Mouse (Mus musculus) megakaryocyte progenitor cell, adult 5-6 weeks (primary cell): ENCODE measurements around the gene Gm11596. TPM values are rescaled to one million over a fixed set of nuclear protein-coding genes. Genes with fewer than 3 reads are reported as not detected.
"Not testable (repeated sequence)": the region's sequence is repeated elsewhere in the genome, so short reads cannot be mapped to it uniquely, and the experiment has no call there.

Experiments
- ATAC-seq: replicated peaks from 2 replicates; pipeline ENCODE4 v1.8.0; 2016; ENCODE audit warnings: mild to moderate bottlenecking, moderate TSS enrichment, inconsistent platforms; ENCODE audit not compliant: poor library complexity
- total RNA-seq, 2 experiments: library from RNA; stranded (forward) in 1 of 2; stranded (reverse) in 1 of 2; fragments of 157-497, 149-512 nt in 1 of 2; fragments of 200-1000 nt in 1 of 2; gene quantifications; 2 replicates each; pipeline versions ENCODE4 v1.2.3 to v1.2.4; 2015 to 2017

Gm11596 gene
- total RNA-seq (2015) (not detected in 2 replicates), total RNA-seq (2017) (not detected in 2 replicates)

GRCm38 (mm10) chr11:99793367-99793766, at the start of gene Gm11596:
Gene Gm11596, minus strand, starts transcription at chr11:99793467.
- no peak for ATAC-seq

- ATAC-seq, result no peak
Observed at GRCm38 (mm10) chr11:99842185-99842584, 48.9 kb upstream of the Gm11596 start.

- ATAC-seq, result no peak
Observed at GRCm38 (mm10) chr11:99837966-99838365, 44.7 kb upstream of the Gm11596 start, which contains the start of gene 2300003K06Rik. Gene 2300003K06Rik, minus strand, starts transcription at chr11:99838066.

GRCm38 (mm10) chr11:99815566-99815965, 22.3 kb upstream of the Gm11596 start, which contains the start of gene Gm11564:
Gene Gm11564, minus strand, starts transcription at chr11:99815666.
- not testable (repeated sequence) for ATAC-seq

GRCm38 (mm10) chr11:99809792-99810191, 16.5 kb upstream of the Gm11596 start, which contains the start of gene Krtap4-13:
Gene Krtap4-13, minus strand, starts transcription at chr11:99809892.
- ATAC-seq, result not testable (repeated sequence)

- not testable (repeated sequence) for ATAC-seq
Observed at GRCm38 (mm10) chr11:99804346-99804745, 11.1 kb upstream of the Gm11596 start, which contains the start of gene Gm11554. Gene Gm11554, minus strand, starts transcription at chr11:99804446.

- ATAC-seq, result not testable (repeated sequence)
Observed at GRCm38 (mm10) chr11:99798832-99799231, 5.6 kb upstream of the Gm11596 start, which contains the start of gene Gm11569. Gene Gm11569, minus strand, starts transcription at chr11:99798932.

- ATAC-seq, result not testable (repeated sequence)
Observed at GRCm38 (mm10) chr11:99784900-99785299, 8.4 kb downstream of the Gm11596 start, which contains the start of gene Krtap4-9. Gene Krtap4-9, plus strand, starts transcription at chr11:99785200.

- ATAC-seq, result no peak
Observed at GRCm38 (mm10) chr11:99780604-99781003, 12.7 kb downstream of the Gm11596 start, which contains the start of gene Krtap4-8. Gene Krtap4-8, minus strand, starts transcription at chr11:99780704.

- no peak for ATAC-seq
Observed at GRCm38 (mm10) chr11:99778401-99778800, 14.9 kb downstream of the Gm11596 start.

GRCm38 (mm10) chr11:99772813-99773212, 20.5 kb downstream of the Gm11596 start, which contains the start of gene Gm11595:
Gene Gm11595, minus strand, starts transcription at chr11:99772913.
- ATAC-seq, result not testable (repeated sequence)

- ATAC-seq, result no peak
Observed at GRCm38 (mm10) chr11:99768410-99768809, 24.9 kb downstream of the Gm11596 start.

GRCm38 (mm10) chr11:99758877-99759276, 34.4 kb downstream of the Gm11596 start:
- ATAC-seq, result no peak

- no peak for ATAC-seq
Observed at GRCm38 (mm10) chr11:99743985-99744384, 49.3 kb downstream of the Gm11596 start.

Other genes starting within 250 kb of the Gm11596 start
Only the 30 nearest of the 43 such genes appear.
- not detected in 2 replicates for gene Gm11938, start 190.2 kb downstream of the Gm11596 start, total RNA-seq (2015)
- not detected in 2 replicates for gene Gm11938, start 190.2 kb downstream of the Gm11596 start, total RNA-seq (2017)
- gene Gm11937, start 183.3 kb downstream of the Gm11596 start, total RNA-seq (2015), result not detected in 2 replicates
- gene Gm11937, start 183.3 kb downstream of the Gm11596 start, total RNA-seq (2017), result not detected in 2 replicates
- not detected in 2 replicates for gene Krtap2-4, start 178.6 kb downstream of the Gm11596 start, total RNA-seq (2015)
- gene Krtap2-4, start 178.6 kb downstream of the Gm11596 start, total RNA-seq (2017), result not detected in 2 replicates
- gene Gm11562, start 173.0 kb downstream of the Gm11596 start, total RNA-seq (2015), result not detected in 2 replicates
- gene Gm11562, start 173.0 kb downstream of the Gm11596 start, total RNA-seq (2017), result not detected in 2 replicates
- gene Krtap4-1, start 165.2 kb downstream of the Gm11596 start, total RNA-seq (2015), result not detected in 2 replicates
- not detected in 2 replicates for gene Krtap4-1, start 165.2 kb downstream of the Gm11596 start, total RNA-seq (2017)
- not detected in 2 replicates for gene Krtap4-2, start 158.4 kb downstream of the Gm11596 start, total RNA-seq (2015)
- gene Krtap4-2, start 158.4 kb downstream of the Gm11596 start, total RNA-seq (2017), result not detected in 2 replicates
- not detected in 2 replicates for gene Krtap4-7, start 149.4 kb downstream of the Gm11596 start, total RNA-seq (2015)
- not detected in 2 replicates for gene Krtap4-7, start 149.4 kb downstream of the Gm11596 start, total RNA-seq (2017)
- gene Gm11555, start 143.2 kb downstream of the Gm11596 start, total RNA-seq (2015), result not detected in 2 replicates
- gene Gm11555, start 143.2 kb downstream of the Gm11596 start, total RNA-seq (2017), result not detected in 2 replicates
- gene Gm11563, start 134.5 kb downstream of the Gm11596 start, total RNA-seq (2015), result not detected in 2 replicates
- not detected in 2 replicates for gene Gm11563, start 134.5 kb downstream of the Gm11596 start, total RNA-seq (2017)
- gene Krtap4-6, start 127.5 kb downstream of the Gm11596 start, total RNA-seq (2015), result not detected in 2 replicates
- not detected in 2 replicates for gene Krtap4-6, start 127.5 kb downstream of the Gm11596 start, total RNA-seq (2017)
- gene Gm14190, start 102.7 kb downstream of the Gm11596 start, total RNA-seq (2015), result not detected in 2 replicates
- gene Gm14190, start 102.7 kb downstream of the Gm11596 start, total RNA-seq (2017), result not detected in 2 replicates
- gene Gm14180, start 59.2 kb downstream of the Gm11596 start, total RNA-seq (2015), result not detected in 2 replicates
- not detected in 2 replicates for gene Gm14180, start 59.2 kb downstream of the Gm11596 start, total RNA-seq (2017)
- not detected in 2 replicates for gene Gm11595, start 20.6 kb downstream of the Gm11596 start, total RNA-seq (2015)
- gene Gm11595, start 20.6 kb downstream of the Gm11596 start, total RNA-seq (2017), result not detected in 2 replicates
- gene Krtap4-8, start 12.8 kb downstream of the Gm11596 start, total RNA-seq (2015), result not detected in 2 replicates
- not detected in 2 replicates for gene Krtap4-8, start 12.8 kb downstream of the Gm11596 start, total RNA-seq (2017)
- not detected in 2 replicates for gene Krtap4-9, start 8.3 kb downstream of the Gm11596 start, total RNA-seq (2015)
- not detected in 2 replicates for gene Krtap4-9, start 8.3 kb downstream of the Gm11596 start, total RNA-seq (2017)
- gene Gm11569, start 5.5 kb upstream of the Gm11596 start, total RNA-seq (2015), result not detected in 2 replicates
- not detected in 2 replicates for gene Gm11569, start 5.5 kb upstream of the Gm11596 start, total RNA-seq (2017)
- gene Gm11554, start 11.0 kb upstream of the Gm11596 start, total RNA-seq (2015), result not detected in 2 replicates
- gene Gm11554, start 11.0 kb upstream of the Gm11596 start, total RNA-seq (2017), result not detected in 2 replicates
- not detected in 2 replicates for gene Krtap4-13, start 16.4 kb upstream of the Gm11596 start, total RNA-seq (2015)
- not detected in 2 replicates for gene Krtap4-13, start 16.4 kb upstream of the Gm11596 start, total RNA-seq (2017)
- not detected in 2 replicates for gene Gm11564, start 22.2 kb upstream of the Gm11596 start, total RNA-seq (2015)
- gene Gm11564, start 22.2 kb upstream of the Gm11596 start, total RNA-seq (2017), result not detected in 2 replicates
- not detected in 2 replicates for gene 2300003K06Rik, start 44.6 kb upstream of the Gm11596 start, total RNA-seq (2015)
- gene 2300003K06Rik, start 44.6 kb upstream of the Gm11596 start, total RNA-seq (2017), result not detected in 2 replicates
- not detected in 2 replicates for gene Krtap4-16, start 58.1 kb upstream of the Gm11596 start, total RNA-seq (2015)
- not detected in 2 replicates for gene Krtap4-16, start 58.1 kb upstream of the Gm11596 start, total RNA-seq (2017)
- not detected in 2 replicates for gene Gm11568, start 64.5 kb upstream of the Gm11596 start, total RNA-seq (2015)
- not detected in 2 replicates for gene Gm11568, start 64.5 kb upstream of the Gm11596 start, total RNA-seq (2017)
- not detected in 2 replicates for gene Gm11559, start 71.0 kb upstream of the Gm11596 start, total RNA-seq (2015)
- gene Gm11559, start 71.0 kb upstream of the Gm11596 start, total RNA-seq (2017), result not detected in 2 replicates
- gene Krtap9-1, start 79.9 kb upstream of the Gm11596 start, total RNA-seq (2015), result not detected in 2 replicates
- gene Krtap9-1, start 79.9 kb upstream of the Gm11596 start, total RNA-seq (2017), result not detected in 2 replicates
- gene Gm11567, start 85.7 kb upstream of the Gm11596 start, total RNA-seq (2015), result not detected in 2 replicates
- gene Gm11567, start 85.7 kb upstream of the Gm11596 start, total RNA-seq (2017), result not detected in 2 replicates
- gene Krtap31-1, start 114.5 kb upstream of the Gm11596 start, total RNA-seq (2015), result not detected in 2 replicates
- gene Krtap31-1, start 114.5 kb upstream of the Gm11596 start, total RNA-seq (2017), result not detected in 2 replicates
- not detected in 2 replicates for gene Gm11565, start 121.3 kb upstream of the Gm11596 start, total RNA-seq (2015)
- not detected in 2 replicates for gene Gm11565, start 121.3 kb upstream of the Gm11596 start, total RNA-seq (2017)
- gene Krtap31-2, start 142.8 kb upstream of the Gm11596 start, total RNA-seq (2015), result not detected in 2 replicates
- gene Krtap31-2, start 142.8 kb upstream of the Gm11596 start, total RNA-seq (2017), result not detected in 2 replicates
- not detected in 2 replicates for gene Krtap9-5, start 155.0 kb upstream of the Gm11596 start, total RNA-seq (2015)
- not detected in 2 replicates for gene Krtap9-5, start 155.0 kb upstream of the Gm11596 start, total RNA-seq (2017)
- gene Krtap29-1, start 185.6 kb upstream of the Gm11596 start, total RNA-seq (2015), result not detected in 2 replicates
- gene Krtap29-1, start 185.6 kb upstream of the Gm11596 start, total RNA-seq (2017), result not detected in 2 replicates